In the genomic region with DNA sequence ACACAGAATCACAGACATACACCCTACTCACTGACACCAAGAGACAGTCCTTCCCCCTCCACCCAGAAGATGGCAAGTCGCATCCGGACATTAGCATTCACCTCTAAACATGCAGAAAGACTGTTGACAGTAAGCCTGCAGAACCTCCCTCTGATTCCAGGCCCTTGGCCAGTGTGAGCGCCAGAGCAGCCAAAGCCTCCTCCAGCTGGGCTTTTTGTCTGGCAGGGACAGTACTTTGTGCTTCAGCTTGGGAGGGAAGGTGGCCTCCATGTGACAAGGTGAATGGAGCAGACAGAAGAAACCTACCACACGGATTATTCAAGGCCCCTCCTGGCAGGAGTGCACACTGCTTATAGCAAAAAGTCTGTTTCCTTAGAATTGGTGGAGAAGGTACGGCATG, we compare ENCODE assay signal across 8 mouse cellular contexts. TPM values are rescaled to one million over a fixed set of nuclear protein-coding genes. Genes with fewer than 3 reads are reported as not detected.
DNase-seq lines count a peak whose midpoint lies in the region; ATAC-seq lines count a peak whose summit lies in the region.

No protein-coding gene starts in this region.

- no peaks in the 10 kb centered on the region for H3K9me3 ChIP-seq in heart, embryonic 12.5 days (replicated peaks)
- H3K9me3 ChIP-seq in midbrain, embryonic 15.5 days = no peaks in the 10 kb centered on the region

- no peak overlapping the region for H3K9ac ChIP-seq in heart, embryonic 12.5 days
- H3K9ac ChIP-seq in midbrain, embryonic 15.5 days = no peak overlapping the region

- peaks cover 96% of the 10 kb centered on the region for H3K4me1 ChIP-seq in heart, embryonic 12.5 days (replicated peaks)
- H3K4me1 ChIP-seq in midbrain, embryonic 15.5 days = peaks cover 60% of the 10 kb centered on the region

- DNase-seq in heart, adult 11 months = peak; percentile 98
- DNase-seq in heart, adult 8-10 months (ENCODE audit: low spot score) = no peak
- DNase-seq in testis, postnatal 10 days (ENCODE audit: low spot score) = peak; percentile 61
- no peak for DNase-seq in testis, postnatal 14 days (ENCODE audit: low spot score)
- no peak for DNase-seq in yolk sac, embryonic 10.5 days (ENCODE audit: low spot score)
- DNase-seq in layer of hippocampus, adult 9-11 months = no peak

- no peak for ATAC-seq in heart, embryonic 12.5 days (ENCODE audit: insufficient number of reproducible peaks, low FRiP score)
- no peak for ATAC-seq in midbrain, embryonic 15.5 days (replicated peaks)

- no peaks in the 10 kb centered on the region for H3K36me3 ChIP-seq in heart, embryonic 12.5 days
- no peaks in the 10 kb centered on the region for H3K36me3 ChIP-seq in midbrain, embryonic 15.5 days (replicated peaks)

- H3K27me3 ChIP-seq in heart, embryonic 12.5 days (replicated peaks) = no peaks in the 10 kb centered on the region
- H3K27me3 ChIP-seq in midbrain, embryonic 15.5 days (replicated peaks) = no peaks in the 10 kb centered on the region

- H3K4me3 ChIP-seq in heart, embryonic 12.5 days = no peak overlapping the region
- H3K4me3 ChIP-seq in midbrain, embryonic 15.5 days = no peak overlapping the region

- WGBS in heart, embryonic 12.5 days = 62% methylated on average over 5 of the region's 5 CpGs
- WGBS in midbrain, embryonic 15.5 days = 42% methylated on average over 5 of the region's 5 CpGs

- H3K4me2 ChIP-seq in heart, embryonic 12.5 days = no peak overlapping the region
- H3K4me2 ChIP-seq in midbrain, embryonic 15.5 days = no peak overlapping the region

- H3K27ac ChIP-seq in heart, embryonic 12.5 days (ENCODE audit: poor library complexity, severe bottlenecking) = 0 out of 2 replicates have a peak overlapping the region, but pooled peaks have one; percentile 36
- peak overlapping the region; percentile 31 for H3K27ac ChIP-seq in midbrain, embryonic 15.5 days

RNA-seq across cellular contexts. Expression of a gene that starts 7.4 kb away (rescaled TPM):
- 10 to 100 TPM; 24.0 to 31.3 (median 26.9) TPM for total RNA-seq in heart, adult 8-10 months (2022)
- 15.3 and 17.0 TPM in 2 replicates for polyA plus RNA-seq in heart, embryonic 12.5 days (2016; fragmentation: Nextera tagmentation; extraction: Ambion mirVana)
- polyA plus RNA-seq in midbrain, embryonic 15.5 days (2015; fragmentation: Nextera tagmentation; extraction: Ambion mirVana) = 15.4 and 15.7 TPM in 2 replicates

RNA-seq across cellular contexts. Expression of a gene that starts 46.2 kb away (rescaled TPM):
- 10 to 100 TPM in 2 of 4 experiments, 1 to 10 TPM in 2; 6.2 to 10.0 (median 8.4) TPM for total RNA-seq in heart, adult 8-10 months (2022)
- polyA plus RNA-seq in heart, embryonic 12.5 days (2016; fragmentation: Nextera tagmentation; extraction: Ambion mirVana) = 37.9 and 45.9 TPM in 2 replicates
- polyA plus RNA-seq in midbrain, embryonic 15.5 days (2015; fragmentation: Nextera tagmentation; extraction: Ambion mirVana) = 83.9 and 88.1 TPM in 2 replicates

RNA-seq across cellular contexts. Expression of a gene that starts 52.7 kb away (rescaled TPM):
- 10 to 100 TPM; 16.8 to 21.9 (median 20.5) TPM for total RNA-seq in heart, adult 8-10 months (2022)
- polyA plus RNA-seq in heart, embryonic 12.5 days (2016; fragmentation: Nextera tagmentation; extraction: Ambion mirVana) = 26.6 and 27.8 TPM in 2 replicates
- 36.1 and 38.7 TPM in 2 replicates for polyA plus RNA-seq in midbrain, embryonic 15.5 days (2015; fragmentation: Nextera tagmentation; extraction: Ambion mirVana)

Comparison
In these comparisons a context has a peak if more than half of its experiments do, and no peak if none do; other contexts are left out.
1. DNase-seq: peak in heart, adult 11 months (single experiment) and testis, postnatal 10 days (single experiment); none in heart, adult 8-10 months (single experiment), testis, postnatal 14 days (single experiment), yolk sac, embryonic 10.5 days (single experiment) and layer of hippocampus, adult 9-11 months (single experiment).